Mouse (Mus musculus) MEL (cell line): ENCODE measurements at regions not wholly inside any gene's neighbourhood (a gene's known extent, or its start where the extent isn't known, plus 50 kb on each side); places are given as distances from the start of the nearest gene placed in this dataset.

Experiments used
- DNase-seq: peaks from one replicate; pipeline ENCODE4 v3.0.0; 2011; ENCODE audit warnings: low read depth, low spot score
- H3K27ac ChIP-seq: 2 replicates; pipeline ENCODE4 v1.5.1; 2012; ENCODE audit warnings: low read depth, mild to moderate bottlenecking, control low read depth, low read length, moderate library complexity; ENCODE audit not compliant: control insufficient read depth
- H3K27me3 ChIP-seq, 2 experiments: fragments of 150-350 bp in 1 of 2; sonication (generic) in 1 of 2; 2 replicates each; pipeline ENCODE4 v1.6.1; 2012; ENCODE audit warnings: low read length in 2 of 2, mild to moderate bottlenecking in 2 of 2, improper control_type of control experiment in 1 of 2, moderate library complexity in 1 of 2; ENCODE audit not compliant: insufficient read depth in 2 of 2, control insufficient read depth in 1 of 2
- H3K36me3 ChIP-seq, 2 experiments: 2 replicates each; pipeline ENCODE4 v1.6.1; 2012 to 2014; ENCODE audit warnings: low read length in 2 of 2, improper control_type of control experiment in 1 of 2, inconsistent platforms in 1 of 2, mild to moderate bottlenecking in 1 of 2; ENCODE audit not compliant: insufficient read depth in 2 of 2, control insufficient read depth in 1 of 2
- H3K4me1 ChIP-seq, 2 experiments: fragments of 150-350 bp in 1 of 2; sonication (generic) in 1 of 2; 2 replicates each; pipeline ENCODE4 v1.6.1; 2012; ENCODE audit warnings: low read length in 2 of 2, improper control_type of control experiment in 1 of 2, mild to moderate bottlenecking in 1 of 2; ENCODE audit not compliant: insufficient read depth in 2 of 2, control insufficient read depth in 1 of 2
- H3K4me3 ChIP-seq, 2 experiments: fragments of 150-350 bp in 1 of 2; sonication (generic) in 1 of 2; 2 replicates each; pipeline ENCODE4 v1.5.1; 2012; ENCODE audit warnings: low read depth in 2 of 2, low read length in 2 of 2, mild to moderate bottlenecking in 2 of 2, moderate library complexity in 2 of 2, control low read depth in 1 of 2, improper control_type of control experiment in 1 of 2; ENCODE audit not compliant: control insufficient read depth in 1 of 2, insufficient read depth in 1 of 2
- H3K79me2 ChIP-seq: 2 replicates; pipeline ENCODE4 v1.6.1; 2012; ENCODE audit warnings: mild to moderate bottlenecking, low read length, moderate library complexity; ENCODE audit not compliant: control insufficient read depth, poor library complexity, insufficient read depth
- H3K9ac ChIP-seq: 2 replicates; pipeline ENCODE4 v1.6.1; 2012; ENCODE audit warnings: low read depth, mild to moderate bottlenecking, control low read depth, low read length, moderate library complexity; ENCODE audit not compliant: control insufficient read depth, poor library complexity, severe bottlenecking
- H3K9me3 ChIP-seq: fragments of 150-350 bp; sonication (generic); replicated peaks from 2 replicates; pipeline ENCODE4 v1.6.1; 2012; ENCODE audit warnings: mild to moderate bottlenecking, low read length, improper control_type of control experiment, moderate library complexity; ENCODE audit not compliant: insufficient read depth
- CHD1 ChIP-seq: IDR thresholded peaks from 2 replicates; pipeline ENCODE4 v1.6.1; 2012; ENCODE audit warnings: low read depth, mild to moderate bottlenecking, inconsistent platforms, low read length, improper control_type of control experiment
- E2F4 ChIP-seq: IDR thresholded peaks from 2 replicates; pipeline ENCODE4 v1.6.1; 2011; ENCODE audit warnings: low read depth, low read length, improper control_type of control experiment, borderline replicate concordance
- HCFC1 ChIP-seq: IDR thresholded peaks from 2 replicates; pipeline ENCODE4 v1.6.1; 2012; ENCODE audit warnings: low read depth, mild to moderate bottlenecking, inconsistent platforms, low read length, improper control_type of control experiment, moderate library complexity
- MAFK ChIP-seq: IDR thresholded peaks from 2 replicates; pipeline ENCODE4 v1.6.1; 2011; ENCODE audit warnings: low read depth, mild to moderate bottlenecking, low read length, improper control_type of control experiment, borderline replicate concordance
- NELFE ChIP-seq: IDR thresholded peaks from 2 replicates; pipeline ENCODE4 v1.6.1; 2011; ENCODE audit warnings: low read depth, low read length, improper control_type of control experiment
- POLR2AphosphoS5 ChIP-seq: IDR thresholded peaks from 2 replicates; pipeline ENCODE4 v1.6.1; 2012; ENCODE audit warnings: low read depth, borderline replicate concordance, mild to moderate bottlenecking, inconsistent platforms, low read length, moderate library complexity, mixed read lengths
- RAD21 ChIP-seq: IDR thresholded peaks from 2 replicates; pipeline ENCODE4 v1.6.1; 2011; ENCODE audit warnings: mild to moderate bottlenecking, low read depth, low read length, improper control_type of control experiment
- SMC3 ChIP-seq: IDR thresholded peaks from 2 replicates; pipeline ENCODE4 v1.6.1; 2011; ENCODE audit warnings: low read depth, low read length, improper control_type of control experiment
- USF2 ChIP-seq, 2 experiments: IDR thresholded peaks; 2 replicates each; pipeline ENCODE4 v1.6.1; 2011 to 2012; ENCODE audit warnings: improper control_type of control experiment in 2 of 2, low read length in 2 of 2, borderline replicate concordance in 1 of 2, inconsistent platforms in 1 of 2, low read depth in 1 of 2, mild to moderate bottlenecking in 1 of 2; ENCODE audit not compliant: insufficient read depth in 1 of 2
- ZC3H11A ChIP-seq: IDR thresholded peaks from 2 replicates; pipeline ENCODE4 v1.6.1; 2012; ENCODE audit warnings: low read depth, mild to moderate bottlenecking, inconsistent platforms, low read length, improper control_type of control experiment
- ZMIZ1 ChIP-seq: IDR thresholded peaks from 2 replicates; pipeline ENCODE4 v1.6.1; 2012; ENCODE audit warnings: low read depth, mild to moderate bottlenecking, inconsistent platforms, low read length, improper control_type of control experiment, moderate library complexity
- ZNF384 ChIP-seq: IDR thresholded peaks from 2 replicates; pipeline ENCODE4 v1.6.1; 2012; ENCODE audit warnings: low read depth, mild to moderate bottlenecking, inconsistent platforms, low read length, improper control_type of control experiment

GRCm38 (mm10) chr10:100792569-100792968 lies 202.3 kb downstream of the 1700017N19Rik start:
- DNase-seq: no peak
- Histone ChIP-seq H3K27me3 (no peaks in the 10 kb centered on the region; a peak in 1 of 4 replicates), H3K4me1 (no peaks in the 10 kb centered on the region), H3K9me3 (no peaks in the 10 kb centered on the region), H3K4me3 (no peak overlapping the region), H3K27ac (no peak overlapping the region)
- TF ChIP-seq ZMIZ1 (no peak), HCFC1 (no peak), ZC3H11A (no peak), POLR2AphosphoS5 (no peak), CHD1 (no peak), NELFE (no peak), MAFK (no peak), E2F4 (no peak)
- TF ChIP-seq, all 39 proteins: peak for 0
- Histone ChIP-seq H3K79me2 (no peaks in the 10 kb centered on the region), H3K9ac (no peak overlapping the region), H3K36me3 (no peaks in the 10 kb centered on the region)

GRCm38 (mm10) chr10:100795215-100795972 lies 205.1 kb downstream of the 1700017N19Rik start:
- Histone ChIP-seq H3K4me1 (no peaks in the 10 kb centered on the region), H3K27me3 (no peaks in the 10 kb centered on the region; a peak in 1 of 4 replicates), H3K36me3 (no peaks in the 10 kb centered on the region), H3K9me3 (no peaks in the 10 kb centered on the region), H3K27ac (no peak overlapping the region), H3K9ac (no peak overlapping the region), H3K79me2 (no peaks in the 10 kb centered on the region), H3K4me3 (no peak overlapping the region)
- no peak for DNase-seq
- no peak for TF ChIP-seq ZNF384
- TF ChIP-seq POLR2AphosphoS5: no peak

- Histone ChIP-seq H3K27ac (no peak overlapping the region), H3K9me3 (no peaks in the 10 kb centered on the region)
- TF ChIP-seq USF2 (IDR thresholded peaks at IDR 0.05; ENCODE audit: borderline replicate concordance in 1 of 2, insufficient read depth in 1 of 2, low read depth in 1 of 2, low read length in 2 of 2) (no peak), SMC3 (peak; percentile 27; the same call in 1 of the 2 replicates), RAD21 (peak; percentile 16)
- TF ChIP-seq, all 39 proteins: peak for 2
- H3K4me3 ChIP-seq: no peak overlapping the region
- no peaks in the 10 kb centered on the region for H3K4me1 ChIP-seq
- H3K36me3 ChIP-seq: no peaks in the 10 kb centered on the region
- DNase-seq: peak; percentile 2
- H3K27me3 ChIP-seq: no peaks in the 10 kb centered on the region
- H3K9ac ChIP-seq: no peak overlapping the region
- H3K79me2 ChIP-seq: no peaks in the 10 kb centered on the region
Measured at GRCm38 (mm10) chr10:100811639-100812038, 221.4 kb downstream of the 1700017N19Rik start.
